Mouse (Mus musculus) adrenal gland, postnatal 36 days (tissue): ENCODE results near the gene Capn1. TPM values are rescaled to one million over a fixed set of nuclear protein-coding genes. Genes with fewer than 3 reads are reported as not detected.

Source experiments
- DNase-seq, 2 experiments: peaks; one replicate each; pipeline ENCODE4 v3.0.0; 2021; ENCODE audit warnings: mixed read lengths in 1 of 2
- total RNA-seq, 2 experiments: library from RNA; stranded (reverse); gene quantifications; 2 replicates each; pipeline ENCODE4 v1.2.3; 2021

Gene Capn1
- total RNA-seq, 2 experiments from 2014 or later: 27.9 to 35.6 TPM

GRCm38 (mm10) chr19:6040002-6040401, 24.3 kb upstream of the Capn1 start:
- no peak for DNase-seq

- no peak for DNase-seq
Measured at GRCm38 (mm10) chr19:6038326-6038725, 22.6 kb upstream of the Capn1 start.

GRCm38 (mm10) chr19:6037695-6038094, 22.0 kb upstream of the Capn1 start:
- DNase-seq: no peak

GRCm38 (mm10) chr19:6035966-6036585, 20.4 kb upstream of the Capn1 start:
- DNase-seq: no peak

GRCm38 (mm10) chr19:6030520-6031280, 15.0 kb upstream of the Capn1 start:
- no peak for DNase-seq

GRCm38 (mm10) chr19:6029426-6029825, 13.7 kb upstream of the Capn1 start:
- no peak for DNase-seq

GRCm38 (mm10) chr19:6028991-6029390, 13.3 kb upstream of the Capn1 start:
- no peak for DNase-seq

GRCm38 (mm10) chr19:6023930-6024329, 8.2 kb upstream of the Capn1 start:
- peak; percentile 74 to 77 for DNase-seq

GRCm38 (mm10) chr19:6023059-6023458, 7.4 kb upstream of the Capn1 start:
- no peak for DNase-seq

- DNase-seq: no peak
Measured at GRCm38 (mm10) chr19:6020276-6020675, 4.6 kb upstream of the Capn1 start.

GRCm38 (mm10) chr19:6018142-6019089, 2.7 kb upstream of the Capn1 start:
- peak; percentile 91 to 92 for DNase-seq

- DNase-seq: no peak
Measured at GRCm38 (mm10) chr19:6016532-6016931, 835 bp upstream of the Capn1 start.

- peak; percentile 67 to 80 for DNase-seq
Measured at GRCm38 (mm10) chr19:6014991-6015510, 646 bp downstream of the Capn1 start.

- no peak for DNase-seq
Measured at GRCm38 (mm10) chr19:6013691-6014090, 2.0 kb downstream of the Capn1 start.

- DNase-seq: no peak
Measured at GRCm38 (mm10) chr19:6009137-6009536, 6.6 kb downstream of the Capn1 start.

GRCm38 (mm10) chr19:6007013-6007412, 8.7 kb downstream of the Capn1 start:
- DNase-seq: no peak

- peak in 1 of 2 experiments; percentile 28 for DNase-seq
Measured at GRCm38 (mm10) chr19:6005541-6005940, 10.2 kb downstream of the Capn1 start.

GRCm38 (mm10) chr19:5999969-6000368, 15.7 kb downstream of the Capn1 start:
- DNase-seq: no peak

GRCm38 (mm10) chr19:5998180-5998579, 17.5 kb downstream of the Capn1 start:
- DNase-seq: no peak

- DNase-seq: no peak
Measured at GRCm38 (mm10) chr19:5994711-5995110, 21.0 kb downstream of the Capn1 start.

GRCm38 (mm10) chr19:5992012-5992411, 23.7 kb downstream of the Capn1 start:
- no peak for DNase-seq

- DNase-seq: no peak
Measured at GRCm38 (mm10) chr19:5991467-5991866, 24.2 kb downstream of the Capn1 start.
